Mouse (Mus musculus): ENCODE measurements around the gene Olfr583.

GRCm38 (mm10) chr7:103051000-103051399 lies at the start of gene Olfr583:
- TF ChIP-seq CTCF (IDR thresholded peaks at IDR 0.05; ENCODE audit: low read depth) (no peak), EP300 (IDR thresholded peaks at IDR 0.05; ENCODE audit: low read depth) (no peak)

Measured in heart, postnatal 0 days (tissue).